Mouse (Mus musculus) forebrain, embryonic 14.5 days (tissue): ENCODE measurements at regions not wholly inside any gene's neighbourhood (a gene's known extent, or its start where the extent isn't known, plus 50 kb on each side); places are given as distances from the start of the nearest gene placed in this dataset.

Experiments
- ATAC-seq: fragments of 200-750 bp; cut with Nextera tagmentation; 2 replicates; pipeline ENCODE4 v1.8.0; 2017; ENCODE audit warnings: mild to moderate bottlenecking, moderate library complexity
- DNase-seq: peaks from one replicate; pipeline ENCODE4 v3.0.0-alpha.2; 2015; ENCODE audit warnings: low spot score
- H3K27ac ChIP-seq: fragments of 300-500 bp; sonication (generic); 2 replicates; pipeline ENCODE4 v1.5.1; 2014; ENCODE audit warnings: low read depth, mild to moderate bottlenecking, control low read depth, low read length, moderate library complexity
- H3K27me3 ChIP-seq: fragments of 300-500 bp; sonication (generic); replicated peaks from 2 replicates; pipeline ENCODE4 v1.6.1; 2014; ENCODE audit warnings: low read length, control low read depth, mixed read lengths; ENCODE audit not compliant: control insufficient read depth, insufficient read depth
- H3K36me3 ChIP-seq: fragments of 300-500 bp; sonication (generic); 2 replicates; pipeline ENCODE4 v1.6.1; 2014; ENCODE audit warnings: low read length, control low read depth; ENCODE audit not compliant: control insufficient read depth, insufficient read depth
- H3K4me1 ChIP-seq: fragments of 300-500 bp; sonication (generic); 2 replicates; pipeline ENCODE4 v1.6.1; 2014; ENCODE audit warnings: antibody characterized with exemption, low read length, control low read depth; ENCODE audit not compliant: control insufficient read depth, insufficient read depth
- H3K4me2 ChIP-seq: fragments of 300-500 bp; sonication (generic); 2 replicates; pipeline ENCODE4 v1.6.1; 2014; ENCODE audit warnings: mild to moderate bottlenecking, control low read depth, low read length
- H3K4me3 ChIP-seq: fragments of 300-500 bp; sonication (generic); 2 replicates; pipeline ENCODE4 v1.5.1; 2014; ENCODE audit warnings: low read depth, low read length, control low read depth
- H3K9ac ChIP-seq: fragments of 300-500 bp; sonication (generic); 2 replicates; pipeline ENCODE4 v1.6.1; 2014; ENCODE audit warnings: mild to moderate bottlenecking, low read length, control low read depth, moderate library complexity
- H3K9me3 ChIP-seq: fragments of 300-500 bp; sonication (generic); replicated peaks from 2 replicates; pipeline ENCODE4 v1.6.1; 2016; ENCODE audit warnings: low read length, control low read depth, mixed read lengths; ENCODE audit not compliant: control insufficient read depth
- WGBS: fragments of 180-500 bp; shearing (Covaris S2); extraction: QIAGEN DNeasy Blood & Tissue Kit; methylation state at CpG from one replicate; pipeline ENCODE4 v1.1.7; 2014; 5-methylcytosine and 5-hydroxymethylcytosine counted together

DNA sequence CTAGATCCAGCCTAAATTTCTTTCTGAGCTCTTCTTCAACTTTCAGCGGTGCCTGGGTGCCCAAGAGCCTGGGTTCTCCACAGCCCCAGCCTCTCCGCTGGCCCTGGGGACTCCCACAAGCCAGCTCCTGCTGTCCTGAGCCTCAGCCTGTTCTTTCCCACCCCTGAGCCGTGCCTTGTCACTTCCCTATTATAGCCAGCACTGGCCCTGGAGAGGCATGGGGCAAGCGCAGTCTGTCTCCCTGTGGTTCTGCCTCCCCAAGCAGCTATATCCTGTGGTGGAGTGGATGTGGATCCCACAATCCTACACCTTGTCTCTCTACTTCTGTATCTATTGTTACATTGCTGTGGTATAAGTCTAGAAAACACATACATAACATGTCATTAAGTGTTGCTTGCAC is 128.6 kb upstream of the Hgf start:
- WGBS = 85% methylated on average over 4 of the region's 4 CpGs
- DNase-seq (no peak), ATAC-seq (no peak)
- H3K4me3 ChIP-seq = no peak overlapping the region
- H3K27me3 ChIP-seq = no peaks in the 10 kb centered on the region
- H3K27ac ChIP-seq = no peak overlapping the region
- no peak overlapping the region for H3K9ac ChIP-seq
- no peaks in the 10 kb centered on the region for H3K36me3 ChIP-seq
- H3K4me1 ChIP-seq = no peaks in the 10 kb centered on the region
- H3K9me3 ChIP-seq = no peaks in the 10 kb centered on the region
- H3K4me2 ChIP-seq = no peak overlapping the region

DNA sequence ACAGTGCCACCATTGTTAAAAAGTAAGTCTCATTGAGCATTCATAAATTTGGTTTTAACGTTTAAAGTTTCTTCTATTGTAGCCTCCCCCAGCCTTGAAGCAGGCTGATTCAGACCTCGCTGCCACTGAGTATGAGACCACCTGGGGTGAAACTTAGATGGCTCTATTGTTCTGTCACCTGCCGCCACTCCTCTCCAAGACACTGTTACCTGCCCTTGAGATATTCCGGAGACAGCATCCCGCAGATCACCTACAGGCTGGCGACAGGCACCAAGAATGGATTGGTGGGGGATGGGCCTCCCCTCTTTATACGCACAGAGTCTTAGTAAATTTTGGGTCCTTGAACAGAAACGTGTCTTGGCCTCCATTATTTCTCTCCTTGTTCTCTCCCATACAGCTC is 128.0 kb upstream of the Hgf start:
- Histone ChIP-seq H3K4me3 (no peak overlapping the region), H3K9ac (no peak overlapping the region), H3K36me3 (no peaks in the 10 kb centered on the region), H3K9me3 (no peaks in the 10 kb centered on the region), H3K4me1 (no peaks in the 10 kb centered on the region), H3K4me2 (no peak overlapping the region), H3K27ac (no peak overlapping the region), H3K27me3 (no peaks in the 10 kb centered on the region)
- ATAC-seq (no peak), DNase-seq (no peak)
- WGBS = 33% methylated on average over 8 of the region's 8 CpGs

GRCm38 (mm10) chr5:16426306-16426705 is 127.0 kb upstream of the Hgf start:
- Histone ChIP-seq H3K4me2 (no peak overlapping the region), H3K9me3 (no peaks in the 10 kb centered on the region), H3K36me3 (no peaks in the 10 kb centered on the region), H3K27ac (no peak overlapping the region), H3K4me1 (no peaks in the 10 kb centered on the region), H3K9ac (no peak overlapping the region), H3K4me3 (no peak overlapping the region), H3K27me3 (no peaks in the 10 kb centered on the region)
- no peak for DNase-seq
- ATAC-seq = no peak
- 66% methylated on average over 2 of the region's 2 CpGs for WGBS

GRCm38 (mm10) chr5:16434586-16434985 is 118.7 kb upstream of the Hgf start:
- H3K27ac ChIP-seq = no peak overlapping the region
- H3K4me1 ChIP-seq = no peaks in the 10 kb centered on the region
- 91% methylated on average over 3 of the region's 3 CpGs for WGBS
- H3K27me3 ChIP-seq = no peaks in the 10 kb centered on the region
- no peak overlapping the region for H3K9ac ChIP-seq
- H3K9me3 ChIP-seq = no peaks in the 10 kb centered on the region
- no peaks in the 10 kb centered on the region for H3K36me3 ChIP-seq
- no peak for ATAC-seq
- no peak overlapping the region for H3K4me2 ChIP-seq
- H3K4me3 ChIP-seq = no peak overlapping the region
- no peak for DNase-seq

DNA sequence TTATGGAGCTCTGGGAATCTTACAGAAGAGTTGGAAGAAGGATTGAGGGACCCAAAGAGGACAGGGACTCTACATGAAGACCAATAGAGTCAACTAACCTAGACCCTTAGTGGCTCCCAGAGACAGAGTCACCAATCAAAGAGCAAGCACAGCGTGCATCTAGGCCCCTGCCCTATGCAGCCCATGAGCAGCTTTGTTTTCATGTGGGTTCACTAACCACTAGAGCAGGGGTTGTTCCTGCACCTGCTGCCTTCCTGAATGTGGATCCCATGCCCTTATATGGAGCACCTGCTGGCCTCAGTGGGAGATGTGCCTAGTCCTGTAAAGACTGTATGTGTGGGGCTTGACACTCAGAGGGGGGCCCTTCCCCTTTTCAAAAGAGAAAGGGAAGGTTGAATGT is 108.2 kb upstream of the Hgf start:
- Histone ChIP-seq H3K9me3 (no peaks in the 10 kb centered on the region), H3K27ac (no peak overlapping the region), H3K27me3 (no peaks in the 10 kb centered on the region), H3K4me3 (no peak overlapping the region), H3K4me2 (no peak overlapping the region), H3K36me3 (no peaks in the 10 kb centered on the region), H3K4me1 (no peaks in the 10 kb centered on the region), H3K9ac (no peak overlapping the region)
- DNase-seq (no peak), ATAC-seq (no peak)
- 63% methylated on average over 1 of the region's 1 CpGs for WGBS

DNA sequence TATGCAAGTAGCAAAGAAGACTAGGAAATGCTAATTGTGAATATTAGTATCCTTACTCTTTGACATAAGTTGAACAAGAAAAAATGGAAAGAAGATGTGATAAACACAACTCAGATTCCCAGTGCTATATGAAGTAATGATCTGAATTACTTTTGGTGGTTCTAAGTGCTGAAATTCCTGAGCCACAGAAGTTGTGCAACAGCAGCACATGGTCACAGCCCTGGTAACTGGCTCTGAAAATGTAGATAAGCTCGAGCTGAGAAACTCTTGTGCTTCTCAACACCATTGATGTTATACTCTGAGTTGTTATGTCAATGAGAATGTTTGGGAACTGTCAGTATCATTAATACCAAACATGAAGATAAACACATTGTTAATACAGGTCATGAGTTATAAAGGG is 106.3 kb upstream of the Hgf start:
- H3K36me3 ChIP-seq = no peaks in the 10 kb centered on the region
- no peak overlapping the region for H3K4me3 ChIP-seq
- ATAC-seq = no peak
- no peak overlapping the region for H3K4me2 ChIP-seq
- no peaks in the 10 kb centered on the region for H3K9me3 ChIP-seq
- no peaks in the 10 kb centered on the region for H3K4me1 ChIP-seq
- no peak overlapping the region for H3K27ac ChIP-seq
- no peaks in the 10 kb centered on the region for H3K27me3 ChIP-seq
- no peak for DNase-seq
- WGBS = 64% methylated on average over 1 of the region's 1 CpGs
- no peak overlapping the region for H3K9ac ChIP-seq

DNA sequence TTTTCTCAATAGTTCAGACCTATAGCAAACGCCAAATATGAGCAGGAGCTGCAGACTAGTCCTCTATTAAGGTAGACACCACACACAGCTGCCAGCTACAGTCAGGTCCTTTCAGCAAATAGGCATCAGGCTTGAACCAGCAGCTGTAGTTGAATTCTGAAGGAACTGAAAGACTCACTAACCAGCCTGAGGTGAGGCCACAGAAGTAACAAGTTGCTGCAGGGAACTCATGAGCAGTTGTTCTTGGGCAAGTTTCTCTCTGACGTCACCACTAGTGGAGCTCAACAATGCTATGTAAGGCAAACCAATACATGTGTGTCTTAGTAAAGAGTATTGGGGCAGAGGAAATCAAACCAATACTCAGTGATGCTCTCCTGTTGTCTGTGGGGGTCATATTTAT is 91.5 kb upstream of the Hgf start:
- no peaks in the 10 kb centered on the region for H3K36me3 ChIP-seq
- WGBS = 83% methylated on average over 2 of the region's 2 CpGs
- H3K9ac ChIP-seq = no peak overlapping the region
- H3K4me1 ChIP-seq = no peaks in the 10 kb centered on the region
- no peaks in the 10 kb centered on the region for H3K27me3 ChIP-seq
- H3K27ac ChIP-seq = no peak overlapping the region
- no peaks in the 10 kb centered on the region for H3K9me3 ChIP-seq
- no peak overlapping the region for H3K4me3 ChIP-seq
- no peak for ATAC-seq
- no peak for DNase-seq
- H3K4me2 ChIP-seq = no peak overlapping the region

DNA sequence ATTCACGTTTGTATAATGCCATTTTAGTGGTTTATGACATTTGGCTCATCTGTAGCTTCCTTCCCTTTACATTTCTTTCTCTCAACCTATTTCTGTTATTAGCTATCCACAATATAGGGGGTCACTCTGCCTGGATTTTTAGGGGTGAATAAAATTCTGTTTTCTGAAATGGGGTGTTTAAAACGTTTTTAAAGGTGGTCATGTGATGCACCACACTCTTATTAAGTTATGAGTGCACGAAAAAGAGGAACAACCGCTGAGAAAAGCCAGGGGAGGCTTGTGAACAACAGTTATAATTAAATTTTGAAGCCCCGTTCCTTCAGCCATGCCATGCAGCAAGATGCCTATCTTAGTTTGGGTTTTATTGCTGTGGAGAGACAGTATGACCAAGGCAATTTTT is 87.0 kb upstream of the Hgf start:
- H3K36me3 ChIP-seq = no peaks in the 10 kb centered on the region
- no peak overlapping the region for H3K4me2 ChIP-seq
- no peak overlapping the region for H3K4me3 ChIP-seq
- no peak for ATAC-seq
- DNase-seq = no peak
- H3K9ac ChIP-seq = no peak overlapping the region
- no peaks in the 10 kb centered on the region for H3K4me1 ChIP-seq
- no peak overlapping the region for H3K27ac ChIP-seq
- 78% methylated on average over 5 of the region's 5 CpGs for WGBS
- no peaks in the 10 kb centered on the region for H3K9me3 ChIP-seq
- no peaks in the 10 kb centered on the region for H3K27me3 ChIP-seq

DNA sequence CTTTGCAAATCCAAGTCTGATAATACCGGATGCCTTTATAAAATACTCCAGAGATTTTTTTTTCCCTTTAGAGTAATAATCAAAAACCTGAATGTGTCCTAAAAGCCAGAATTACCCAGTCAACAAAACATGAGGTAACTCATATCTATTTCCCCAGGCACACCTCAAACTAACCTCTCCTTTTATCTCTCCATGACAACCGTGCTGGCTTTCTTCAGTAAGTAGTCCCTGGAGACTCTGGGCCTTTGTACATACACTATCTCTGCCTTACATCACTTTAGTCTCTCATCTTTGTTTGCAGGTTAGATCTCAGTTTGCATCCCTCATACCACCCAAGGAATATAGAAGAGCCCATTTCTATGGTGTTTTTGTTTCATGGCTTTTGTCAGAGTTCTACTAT is 84.7 kb upstream of the Hgf start:
- no peak overlapping the region for H3K9ac ChIP-seq
- ATAC-seq = no peak
- no peak overlapping the region for H3K27ac ChIP-seq
- H3K4me3 ChIP-seq = no peak overlapping the region
- WGBS = 91% methylated on average over 2 of the region's 2 CpGs
- DNase-seq = no peak
- H3K9me3 ChIP-seq = no peaks in the 10 kb centered on the region
- H3K27me3 ChIP-seq = no peaks in the 10 kb centered on the region
- no peaks in the 10 kb centered on the region for H3K4me1 ChIP-seq
- no peaks in the 10 kb centered on the region for H3K36me3 ChIP-seq
- H3K4me2 ChIP-seq = no peak overlapping the region

DNA sequence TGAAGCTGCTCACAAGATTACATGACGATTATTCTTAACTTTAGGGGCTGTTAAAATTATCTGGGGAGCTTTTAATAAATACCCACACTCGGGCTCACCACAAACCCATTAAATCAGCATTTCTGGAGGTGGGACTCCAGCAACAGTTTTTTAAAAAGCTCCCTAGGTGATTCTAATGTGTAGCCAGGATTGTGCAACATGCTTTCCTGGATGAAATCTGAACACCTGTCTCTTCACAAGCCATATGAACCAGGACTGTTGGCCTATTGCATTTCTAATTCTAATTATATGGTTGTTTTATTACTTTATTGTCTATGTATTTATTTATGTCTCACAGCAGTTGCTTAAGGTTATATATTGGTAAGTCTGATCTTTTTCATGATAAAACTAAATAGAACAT is 84.1 kb upstream of the Hgf start:
- H3K27ac ChIP-seq = no peak overlapping the region
- no peaks in the 10 kb centered on the region for H3K27me3 ChIP-seq
- DNase-seq (no peak), ATAC-seq (no peak)
- H3K4me1 ChIP-seq = no peaks in the 10 kb centered on the region
- no peak overlapping the region for H3K9ac ChIP-seq
- 80% methylated on average over 2 of the region's 2 CpGs for WGBS
- H3K36me3 ChIP-seq = no peaks in the 10 kb centered on the region
- H3K9me3 ChIP-seq = no peaks in the 10 kb centered on the region
- no peak overlapping the region for H3K4me3 ChIP-seq
- no peak overlapping the region for H3K4me2 ChIP-seq
